In the genomic region with DNA sequence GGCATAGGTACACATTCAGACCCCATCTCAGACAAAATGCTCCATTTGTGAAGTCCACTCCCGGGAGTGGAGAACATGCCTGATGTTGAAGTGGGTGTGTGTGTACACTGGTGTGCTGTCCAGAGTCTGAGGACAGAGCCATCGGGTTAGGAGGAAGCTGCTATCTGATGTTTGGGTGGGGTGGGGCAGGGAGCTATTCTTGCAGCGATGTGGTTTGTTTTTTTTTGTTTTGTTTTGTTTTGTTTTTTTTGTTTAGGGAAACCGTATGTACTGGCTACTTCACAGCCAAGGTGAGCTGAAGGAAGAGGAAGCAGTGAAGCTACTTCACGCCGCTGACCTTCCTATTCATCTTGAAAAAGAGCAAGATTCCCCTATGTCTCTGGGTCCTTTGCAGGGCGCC, we compare ENCODE assay signal across 1 mouse cellular context.
TF ChIP-seq lines count a peak whose summit lies in the region.

No protein-coding gene starts in this region.

TF ChIP-seq in MEL, 35 proteins besides CTCF, POLR2A, EP300 and RAD21 (continued from another document):
- TF ChIP-seq UBTF (IDR thresholded peaks at IDR 0.05; ENCODE audit: borderline replicate concordance, insufficient read depth, low read depth, low read length) (no peak), NRF1 (IDR thresholded peaks at IDR 0.05; ENCODE audit: insufficient read depth, low read depth, low read length, poor library complexity, severe bottlenecking) (no peak), SMC3 (IDR thresholded peaks at IDR 0.05; ENCODE audit: low read depth, low read length) (no peak), JUND (IDR thresholded peaks at IDR 0.05; ENCODE audit: low read depth, low read length) (no peak), USF1 (IDR thresholded peaks at IDR 0.05; ENCODE audit: low read depth, low read length) (no peak), MAZ (IDR thresholded peaks at IDR 0.05; ENCODE audit: low read depth, low read length) (no peak), MYB (IDR thresholded peaks at IDR 0.05; ENCODE audit: low read depth, low read length) (no peak)
